Mouse (Mus musculus) embryonic facial prominence, embryonic 11.5 days (tissue): ENCODE data around the gene Zfp983. TPM values are rescaled to one million over a fixed set of nuclear protein-coding genes. Genes with fewer than 3 reads are reported as not detected.
A peak's percentile ranks its signal among the peaks of the same experiment; 100 is the strongest.
"Not testable (repeated sequence)": the region's sequence is repeated elsewhere in the genome, so short reads cannot be mapped to it uniquely, and the experiment has no call there.

ENCODE experiments used
- ATAC-seq: fragments of 200-750 bp; cut with Nextera tagmentation; replicated peaks from 2 replicates; pipeline ENCODE4 v1.8.0; 2017; ENCODE audit warnings: low read depth; ENCODE audit not compliant: insufficient number of reproducible peaks, low FRiP score, low TSS enrichment
- DNase-seq: peaks from one replicate; pipeline ENCODE4 v3.0.0-alpha.2; 2015; ENCODE audit warnings: low spot score
- H3K27ac ChIP-seq: fragments of 300-500 bp; sonication (generic); replicated peaks from 2 replicates; pipeline ENCODE4 v1.5.1; 2014; ENCODE audit warnings: mild to moderate bottlenecking, low read depth, low read length, control low read depth
- H3K27me3 ChIP-seq: fragments of 300-500 bp; sonication (generic); 2 replicates; pipeline ENCODE4 v1.6.1; 2014; ENCODE audit warnings: mild to moderate bottlenecking, low read length, moderate library complexity, mixed read lengths; ENCODE audit not compliant: control insufficient read depth, insufficient read depth
- H3K36me3 ChIP-seq: fragments of 300-500 bp; sonication (generic); replicated peaks from 2 replicates; pipeline ENCODE4 v1.6.1; 2014; ENCODE audit warnings: low read depth, mild to moderate bottlenecking, low read length, moderate library complexity, mixed read lengths; ENCODE audit not compliant: control insufficient read depth, insufficient read depth
- H3K4me1 ChIP-seq: fragments of 300-500 bp; sonication (generic); 2 replicates; pipeline ENCODE4 v1.6.1; 2014; ENCODE audit warnings: low read length, mixed read lengths; ENCODE audit not compliant: control insufficient read depth, insufficient read depth
- H3K4me2 ChIP-seq: fragments of 300-500 bp; sonication (generic); 2 replicates; pipeline ENCODE4 v1.6.1; 2014; ENCODE audit warnings: low read depth, mild to moderate bottlenecking, control low read depth, low read length, moderate library complexity
- H3K4me3 ChIP-seq: fragments of 300-500 bp; sonication (generic); 2 replicates; pipeline ENCODE4 v1.5.1; 2014; ENCODE audit warnings: low read depth, low read length, control low read depth
- H3K9ac ChIP-seq: fragments of 300-500 bp; sonication (generic); replicated peaks from 2 replicates; pipeline ENCODE4 v1.6.1; 2014; ENCODE audit warnings: mild to moderate bottlenecking, control low read depth, low read length
- H3K9me3 ChIP-seq: fragments of 300-500 bp; sonication (generic); replicated peaks from 2 replicates; pipeline ENCODE4 v1.6.1; 2016; ENCODE audit warnings: mild to moderate bottlenecking, low read length, inconsistent platforms, mixed read lengths; ENCODE audit not compliant: control insufficient read depth
- WGBS: fragments of 180-500 bp; shearing (Covaris S2); extraction: QIAGEN DNeasy Blood & Tissue Kit; methylation state at CpG from one replicate; pipeline ENCODE4 v1.1.7; 2014; 5-methylcytosine and 5-hydroxymethylcytosine counted together
- polyA plus RNA-seq: library from polyadenylated mRNA; unstranded; fragments of >200 nt; fragmentation: Nextera tagmentation; extraction: Ambion mirVana; gene quantifications from 2 replicates; pipeline ENCODE4 v1.2.1, GENCODE M21; 2014

The Zfp983 gene
- 5.6 and 7.5 TPM in 2 replicates for polyA plus RNA-seq

DNA sequence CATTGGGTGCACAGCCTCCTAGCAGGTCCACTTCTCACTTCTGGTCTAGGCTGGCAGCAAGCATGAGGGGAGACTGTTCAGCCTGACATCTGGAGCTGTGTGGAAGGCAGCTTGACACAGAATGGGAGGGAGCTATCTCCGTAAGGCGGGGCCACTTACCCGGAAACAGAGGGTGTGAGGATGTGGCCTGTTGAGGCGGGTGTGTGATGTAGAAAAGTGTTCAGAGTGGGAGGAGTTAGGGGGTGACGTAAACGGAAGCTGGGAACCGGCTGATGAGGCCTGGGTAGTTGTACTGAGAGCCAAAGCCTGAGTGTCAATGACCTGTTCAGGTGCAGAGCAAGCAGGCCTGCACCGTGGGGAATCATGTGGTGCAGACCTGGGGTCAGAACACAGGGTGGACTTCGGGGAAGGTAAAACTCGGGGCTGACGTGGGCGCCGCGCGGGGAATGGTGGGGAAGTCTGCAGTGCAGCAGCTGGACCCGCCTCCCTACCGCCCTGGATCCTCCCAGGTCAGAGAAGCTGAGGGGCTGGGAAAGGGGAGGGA is at the start of gene Zfp983:
TSS of gene Zfp983 (plus strand) at position 261 of the 544 bp plus-strand sequence.
- peak; percentile 87 for DNase-seq
- Histone ChIP-seq H3K4me3 (peak within 1 kb of the TSS; percentile 43), H3K4me2 (peak within 1 kb of the TSS; percentile 21; the same call in 1 of the 2 replicates), H3K9ac (peak within 1 kb of the TSS; percentile 55)
- WGBS, result under 1% methylated on average over 17 of the region's 17 CpGs
- not testable (repeated sequence) for H3K27me3 ChIP-seq, H3K4me1 ChIP-seq, H3K27ac ChIP-seq, H3K9me3 ChIP-seq, H3K36me3 ChIP-seq
- ATAC-seq, result peak; percentile 100

GRCm38 (mm10) chr17:21616356-21616755 is 34.1 kb upstream of the Zfp983 start:
- H3K4me2 ChIP-seq, result no peak overlapping the region
- no peak for DNase-seq
- no peak overlapping the region for H3K9ac ChIP-seq
- 80% methylated on average over 3 of the region's 3 CpGs for WGBS
- H3K4me1 ChIP-seq, result no peaks in the 10 kb centered on the region
- no peaks in the 10 kb centered on the region for H3K9me3 ChIP-seq
- H3K27ac ChIP-seq, result no peak overlapping the region
- no peak for ATAC-seq
- no peak overlapping the region for H3K4me3 ChIP-seq
- no peaks in the 10 kb centered on the region for H3K36me3 ChIP-seq
- no peaks in the 10 kb centered on the region for H3K27me3 ChIP-seq

DNA sequence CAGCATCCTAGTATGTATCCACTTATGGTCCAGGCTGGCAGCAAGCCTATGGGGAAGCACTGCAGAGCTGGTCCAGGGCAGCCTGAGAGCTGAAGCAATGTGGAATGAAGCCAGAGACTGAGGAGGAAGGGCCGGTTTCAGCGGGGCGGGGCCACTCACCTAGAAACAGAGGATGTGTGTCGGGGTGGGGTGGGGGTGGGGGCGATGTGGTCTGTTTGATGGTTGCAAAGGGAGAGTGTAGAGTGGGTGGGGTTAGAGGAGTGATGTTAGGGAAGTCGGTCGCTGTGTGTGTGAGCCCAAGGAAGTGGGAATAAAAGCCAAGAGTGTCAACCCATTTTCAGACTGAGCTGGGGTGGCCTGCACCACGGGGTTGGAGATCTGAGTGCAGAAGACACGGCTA is 33.1 kb upstream of the Zfp983 start:
- Histone ChIP-seq H3K36me3 (no peaks in the 10 kb centered on the region), H3K9me3 (no peaks in the 10 kb centered on the region), H3K9ac (no peak overlapping the region), H3K27ac (no peak overlapping the region), H3K4me3 (no peak overlapping the region), H3K4me1 (no peaks in the 10 kb centered on the region), H3K27me3 (no peaks in the 10 kb centered on the region), H3K4me2 (no peak overlapping the region)
- 11% methylated on average over 9 of the region's 9 CpGs for WGBS
- no peak for ATAC-seq
- no peak for DNase-seq

- H3K9ac ChIP-seq, result no peak overlapping the region
- no peaks in the 10 kb centered on the region for H3K27me3 ChIP-seq
- DNase-seq, result no peak
- H3K4me1 ChIP-seq, result no peaks in the 10 kb centered on the region
- no peaks in the 10 kb centered on the region for H3K9me3 ChIP-seq
- WGBS, result no CpG with 5 or more reads among the region's 3 CpGs
- no peak overlapping the region for H3K4me2 ChIP-seq
- ATAC-seq, result no peak
- no peak overlapping the region for H3K4me3 ChIP-seq
- no peak overlapping the region for H3K27ac ChIP-seq
- no peaks in the 10 kb centered on the region for H3K36me3 ChIP-seq
Measured at GRCm38 (mm10) chr17:21623647-21624046, 26.8 kb upstream of the Zfp983 start.

DNA sequence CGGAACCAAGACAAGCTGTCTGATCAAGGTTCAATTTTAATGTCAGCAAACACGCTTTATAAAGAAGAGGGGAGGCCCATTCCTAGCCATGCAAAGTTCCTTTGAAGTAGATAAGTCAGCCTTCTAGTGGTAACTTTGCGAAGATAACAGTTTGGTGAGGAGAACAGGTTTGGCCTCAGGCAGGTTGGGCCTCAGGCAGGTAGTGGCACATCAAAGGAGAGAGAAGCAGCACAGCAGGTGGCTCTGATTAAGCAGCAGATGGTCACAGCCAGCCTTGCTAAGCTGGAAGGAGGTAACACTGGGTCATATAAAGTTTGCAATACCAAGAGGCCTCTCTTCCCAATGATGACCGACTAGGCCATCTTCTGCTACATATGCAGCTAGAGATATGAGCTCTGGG is 14.7 kb upstream of the Zfp983 start:
- 62% methylated on average over 4 of the region's 4 CpGs for WGBS

GRCm38 (mm10) chr17:21648791-21649190 is 1.6 kb upstream of the Zfp983 start:
- DNase-seq, result no peak
- Histone ChIP-seq H3K27ac (no peak overlapping the region), H3K4me2 (no peak overlapping the region), H3K4me1 (no peaks in the 10 kb centered on the region), H3K9me3 (no peaks in the 10 kb centered on the region), H3K9ac (no peak overlapping the region), H3K27me3 (no peaks in the 10 kb centered on the region), H3K4me3 (no peak overlapping the region), H3K36me3 (no peaks in the 10 kb centered on the region)
- 80% methylated on average over 3 of the region's 3 CpGs for WGBS
- no peak for ATAC-seq

More for the DNA sequence above, 14.7 kb upstream of the Zfp983 start:
- H3K4me3 ChIP-seq, DNase-seq, H3K4me1 ChIP-seq, H3K4me2 ChIP-seq, H3K9ac ChIP-seq, H3K9me3 ChIP-seq, ATAC-seq, H3K36me3 ChIP-seq, H3K27me3 ChIP-seq, H3K27ac ChIP-seq: not testable (repeated sequence)

GRCm38 (mm10) chr17:21649936-21650335 is 488 bp upstream of the Zfp983 start:
- Histone ChIP-seq H3K36me3 (no peaks in the 10 kb centered on the region), H3K27ac (no peak overlapping the region), H3K9ac (peak overlapping the region; percentile 14; the same call in 1 of the 2 replicates), H3K4me2 (0 out of 2 replicates have a peak overlapping the region, but pooled peaks have one; percentile 21), H3K4me3 (no peak overlapping the region), H3K9me3 (no peaks in the 10 kb centered on the region), H3K4me1 (no peaks in the 10 kb centered on the region), H3K27me3 (no peaks in the 10 kb centered on the region)
- WGBS, result 39% methylated on average over 2 of the region's 2 CpGs
- ATAC-seq, result no peak
- DNase-seq, result peak; percentile 47

GRCm38 (mm10) chr17:21678826-21679225 is 28.4 kb downstream of the Zfp983 start:
- not testable (repeated sequence) for H3K9me3 ChIP-seq, H3K27ac ChIP-seq, H3K4me1 ChIP-seq, DNase-seq, H3K9ac ChIP-seq, H3K27me3 ChIP-seq, H3K36me3 ChIP-seq, H3K4me3 ChIP-seq, H3K4me2 ChIP-seq, ATAC-seq
- 16% methylated on average over 1 of the region's 1 CpGs for WGBS
